Mouse (Mus musculus) frontal cortex, postnatal 10 days (tissue): ENCODE results near the gene Mfsd4b4.
A peak's percentile ranks its signal among the peaks of the same experiment; 100 is the strongest.
"Not testable (repeated sequence)": the region's sequence is repeated elsewhere in the genome, so short reads cannot be mapped to it uniquely, and the experiment has no call there.

Experiments
- DNase-seq, 2 experiments: peaks; one replicate each; pipeline ENCODE4 v3.0.0; 2022; ENCODE audit warnings: low spot score in 2 of 2, mixed read lengths in 1 of 2

Mfsd4b4 gene

GRCm38 (mm10) chr10:39898874-39899371 is at the start of gene Mfsd4b4:
TSS of gene Mfsd4b4 (minus strand) at chr10:39899238.
- peak; percentile 71 to 77 for DNase-seq

GRCm38 (mm10) chr10:39947195-39947594 is 48.2 kb upstream of the Mfsd4b4 start:
- not testable (repeated sequence) for DNase-seq

- no peak for DNase-seq
These were observed 37.5 kb upstream of the Mfsd4b4 start for GRCm38 (mm10) chr10:39936553-39936952.

GRCm38 (mm10) chr10:39926616-39927139 is 27.6 kb upstream of the Mfsd4b4 start, which contains the start of gene Mfsd4b2:
TSS of gene Mfsd4b2 (minus strand) at chr10:39926923.
- no peak for DNase-seq

GRCm38 (mm10) chr10:39924556-39924955 is 25.5 kb upstream of the Mfsd4b4 start:
- not testable (repeated sequence) for DNase-seq

- no peak for DNase-seq
These were observed 13.6 kb upstream of the Mfsd4b4 start for GRCm38 (mm10) chr10:39912616-39913015.

GRCm38 (mm10) chr10:39908768-39909441 is 9.9 kb upstream of the Mfsd4b4 start:
- no peak for DNase-seq

- no peak for DNase-seq
These were observed 8.0 kb upstream of the Mfsd4b4 start for GRCm38 (mm10) chr10:39906799-39907658.

- DNase-seq: no peak
These were observed 5.2 kb upstream of the Mfsd4b4 start for GRCm38 (mm10) chr10:39904191-39904590.

- no peak for DNase-seq
These were observed 2.5 kb downstream of the Mfsd4b4 start for GRCm38 (mm10) chr10:39896503-39896902.

- no peak for DNase-seq
These were observed 5.0 kb downstream of the Mfsd4b4 start for GRCm38 (mm10) chr10:39893702-39894697.

- no peak for DNase-seq
These were observed 10.4 kb downstream of the Mfsd4b4 start for GRCm38 (mm10) chr10:39888621-39889020.

- no peak for DNase-seq
These were observed 33.5 kb downstream of the Mfsd4b4 start for GRCm38 (mm10) chr10:39865509-39865908.

GRCm38 (mm10) chr10:39842621-39843020 is 56.4 kb downstream of the Mfsd4b4 start:
- no peak for DNase-seq
